Mouse (Mus musculus): ENCODE results near the gene Zfp518a. TPM values are rescaled to one million over a fixed set of nuclear protein-coding genes. Genes with fewer than 3 reads are reported as not detected.

The Zfp518a gene
- polyA plus RNA-seq (2014; fragmentation: Nextera tagmentation; extraction: Ambion mirVana) = 18.8 and 20.4 TPM in 2 replicates

DNA sequence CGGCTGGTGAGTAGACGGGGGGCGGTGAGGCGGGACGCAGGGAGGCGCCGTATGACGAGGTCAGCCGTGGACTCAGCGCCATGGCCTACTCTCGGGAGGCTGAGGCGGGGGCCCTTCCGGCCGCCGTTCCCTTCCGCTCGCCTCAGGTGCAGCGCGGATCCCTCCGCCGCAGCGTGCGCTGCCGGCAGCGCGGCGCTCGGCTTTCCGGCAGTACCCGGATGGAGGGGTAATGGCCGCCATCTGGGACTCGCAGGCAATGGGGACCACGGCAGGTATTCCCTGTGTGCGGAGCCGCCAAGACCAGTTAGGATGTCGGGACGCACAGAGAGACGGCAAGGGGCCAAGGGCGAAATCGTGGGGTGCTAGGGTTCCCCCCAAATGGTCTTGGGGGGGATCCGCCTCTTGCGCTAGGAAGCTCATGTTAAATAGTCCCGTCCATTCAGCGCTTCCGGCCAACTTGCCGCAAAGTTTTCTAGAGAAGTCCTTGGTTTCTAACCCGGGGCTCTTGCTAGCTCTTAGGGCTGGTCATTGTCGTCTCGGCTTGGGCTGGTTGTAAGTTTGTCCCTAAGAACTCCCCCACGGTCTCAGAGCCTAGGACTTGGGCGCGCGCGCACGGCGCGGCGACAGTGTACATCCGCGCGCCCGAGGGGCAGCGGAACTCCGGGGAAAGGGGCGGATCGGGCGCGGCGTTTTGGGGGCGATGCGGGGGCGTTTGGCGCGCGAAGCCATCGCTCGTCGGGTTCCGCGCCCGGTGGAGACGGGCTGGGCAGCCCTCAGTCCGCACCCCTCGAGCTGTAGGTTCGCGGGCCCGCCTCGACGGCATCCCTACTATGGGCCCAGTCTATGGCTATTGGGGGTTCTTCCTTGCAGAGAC lies at the start of gene Zfp518a:
Gene Zfp518a, plus strand, starts transcription at position 187 of the 874 bp plus-strand sequence.
- H3K9ac ChIP-seq (ENCODE audit: low read length) = peak within 1 kb of the TSS; percentile 90
- no peaks in the 10 kb centered on the region; the same call in 1 of the 2 replicates for H3K4me1 ChIP-seq (ENCODE audit: control insufficient read depth, insufficient read depth, low read length)
- peak; percentile 94 for ATAC-seq (ENCODE audit: low FRiP score)
- peak; percentile 99 for DNase-seq (ENCODE audit: low spot score, missing footprints)
- no peaks in the 10 kb centered on the region for H3K36me3 ChIP-seq (ENCODE audit: control insufficient read depth, insufficient read depth, low read length)
- peak within 1 kb of the TSS; percentile 91 for H3K27ac ChIP-seq (ENCODE audit: low read depth, low read length)
- peak within 1 kb of the TSS; percentile 79 for H3K4me3 ChIP-seq (ENCODE audit: low read depth, low read length)
- H3K9me3 ChIP-seq (ENCODE audit: control insufficient read depth, low read length) = no peaks in the 10 kb centered on the region; the same call in 1 of the 2 replicates
- WGBS = under 1% methylated on average over 89 of the region's 89 CpGs
- peaks cover 12% of the 10 kb centered on the region for H3K27me3 ChIP-seq (ENCODE audit: control insufficient read depth, insufficient read depth, low read length)
- peak within 1 kb of the TSS; percentile 41 for H3K4me2 ChIP-seq

DNA sequence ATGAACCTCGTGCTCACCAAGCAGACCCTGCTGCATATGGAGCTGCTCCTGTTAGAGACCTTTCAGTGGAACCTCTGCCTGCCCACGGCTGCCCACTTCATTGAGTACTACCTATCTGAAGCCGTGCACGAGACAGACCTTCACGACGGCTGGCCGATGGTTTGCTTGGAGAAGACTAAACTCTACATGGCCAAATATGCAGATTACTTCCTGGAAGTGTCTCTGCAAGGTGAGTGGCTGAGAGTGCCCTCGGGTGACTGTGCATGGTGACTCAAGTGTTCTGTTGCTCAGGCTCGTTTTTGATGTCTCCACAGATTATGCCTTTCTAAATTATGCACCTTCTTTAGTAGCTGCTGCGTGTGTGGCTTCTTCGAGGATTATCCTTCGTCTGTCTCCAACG lies 49.8 kb upstream of the Zfp518a start:
- WGBS = 91% methylated on average over 13 of the region's 13 CpGs
- ATAC-seq (ENCODE audit: low FRiP score) = no peak
- no peak for DNase-seq (ENCODE audit: low spot score, missing footprints)
- Histone ChIP-seq H3K4me1 (ENCODE audit: control insufficient read depth, insufficient read depth, low read length) (no peaks in the 10 kb centered on the region), H3K36me3 (ENCODE audit: control insufficient read depth, insufficient read depth, low read length) (peaks cover 19% of the 10 kb centered on the region; the same call in 1 of the 2 replicates), H3K9ac (ENCODE audit: low read length) (no peak overlapping the region), H3K4me3 (ENCODE audit: low read depth, low read length) (no peak overlapping the region), H3K9me3 (ENCODE audit: control insufficient read depth, low read length) (no peaks in the 10 kb centered on the region), H3K4me2 (no peak overlapping the region), H3K27ac (ENCODE audit: low read depth, low read length) (no peak overlapping the region), H3K27me3 (ENCODE audit: control insufficient read depth, insufficient read depth, low read length) (no peaks in the 10 kb centered on the region)

GRCm38 (mm10) chr19:40849391-40849790 lies 45.1 kb upstream of the Zfp518a start:
- DNase-seq (ENCODE audit: low spot score, missing footprints) (peak; percentile 75), ATAC-seq (ENCODE audit: low FRiP score) (no peak)
- 85% methylated on average over 12 of the region's 12 CpGs for WGBS
- no peak overlapping the region for H3K4me3 ChIP-seq (ENCODE audit: low read depth, low read length)
- no peaks in the 10 kb centered on the region for H3K27me3 ChIP-seq (ENCODE audit: control insufficient read depth, insufficient read depth, low read length)
- no peaks in the 10 kb centered on the region for H3K4me1 ChIP-seq (ENCODE audit: control insufficient read depth, insufficient read depth, low read length)
- no peak overlapping the region for H3K4me2 ChIP-seq
- peaks cover 15% of the 10 kb centered on the region; the same call in 1 of the 2 replicates for H3K36me3 ChIP-seq (ENCODE audit: control insufficient read depth, insufficient read depth, low read length)
- no peak overlapping the region for H3K9ac ChIP-seq (ENCODE audit: low read length)
- H3K27ac ChIP-seq (ENCODE audit: low read depth, low read length) = no peak overlapping the region
- no peaks in the 10 kb centered on the region for H3K9me3 ChIP-seq (ENCODE audit: control insufficient read depth, low read length)

DNA sequence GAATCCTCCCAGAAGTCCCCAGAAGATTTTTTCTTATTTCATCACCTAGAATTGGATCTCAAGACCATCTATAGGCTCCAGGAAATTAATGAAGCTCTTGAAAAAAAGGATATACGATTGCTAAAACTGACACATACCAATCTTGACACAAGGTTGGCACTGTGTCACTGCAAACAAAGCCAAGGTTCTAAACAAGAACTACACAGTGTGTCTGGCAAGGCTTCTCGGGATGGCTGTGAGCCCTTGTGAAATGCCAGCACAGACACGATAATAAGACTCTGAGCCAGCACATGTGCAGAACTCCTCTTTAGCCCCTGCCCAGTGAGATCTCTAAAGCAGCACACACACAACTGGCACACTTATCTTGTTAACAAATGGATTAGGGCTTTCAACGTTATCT lies 35.0 kb upstream of the Zfp518a start:
- 72% methylated on average over 4 of the region's 4 CpGs for WGBS
- peak; percentile 56 for DNase-seq (ENCODE audit: low spot score, missing footprints)
- Histone ChIP-seq H3K9me3 (ENCODE audit: control insufficient read depth, low read length) (no peaks in the 10 kb centered on the region), H3K27me3 (ENCODE audit: control insufficient read depth, insufficient read depth, low read length) (no peaks in the 10 kb centered on the region), H3K9ac (ENCODE audit: low read length) (no peak overlapping the region), H3K27ac (ENCODE audit: low read depth, low read length) (no peak overlapping the region), H3K4me2 (no peak overlapping the region), H3K4me1 (ENCODE audit: control insufficient read depth, insufficient read depth, low read length) (no peaks in the 10 kb centered on the region), H3K36me3 (ENCODE audit: control insufficient read depth, insufficient read depth, low read length) (no peaks in the 10 kb centered on the region), H3K4me3 (ENCODE audit: low read depth, low read length) (no peak overlapping the region)
- ATAC-seq (ENCODE audit: low FRiP score) = no peak

DNA sequence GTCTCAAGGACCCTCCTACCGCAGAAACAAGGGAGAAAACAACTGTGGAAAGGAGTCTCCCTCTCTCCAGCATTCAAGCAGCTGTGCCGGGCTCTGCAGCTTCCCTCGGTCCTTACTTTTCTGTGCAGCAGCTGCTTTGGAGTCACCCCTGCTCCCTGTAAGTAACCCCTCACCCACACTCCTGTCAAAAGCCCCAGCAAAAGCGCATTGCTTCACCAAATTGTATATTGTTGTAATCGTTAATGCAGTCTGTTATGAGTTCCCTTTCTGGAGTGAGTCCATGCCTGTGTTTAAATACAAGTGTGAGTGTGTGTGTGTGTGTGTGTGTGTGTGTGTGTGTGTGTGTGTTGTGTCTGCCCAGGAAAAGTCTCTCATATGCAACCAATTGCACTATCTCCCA lies 26.2 kb upstream of the Zfp518a start:
- 41% methylated on average over 5 of the region's 5 CpGs for WGBS
- ATAC-seq (ENCODE audit: low FRiP score) = no peak
- H3K27me3 ChIP-seq (ENCODE audit: control insufficient read depth, insufficient read depth, low read length) = no peaks in the 10 kb centered on the region; the same call in 1 of the 2 replicates

GRCm38 (mm10) chr19:40869425-40870105 lies 24.9 kb upstream of the Zfp518a start:
- no peak for DNase-seq (ENCODE audit: low spot score, missing footprints)
- no peaks in the 10 kb centered on the region for H3K4me1 ChIP-seq (ENCODE audit: control insufficient read depth, insufficient read depth, low read length)
- no peak overlapping the region for H3K4me2 ChIP-seq
- no peak overlapping the region for H3K4me3 ChIP-seq (ENCODE audit: low read depth, low read length)
- H3K9me3 ChIP-seq (ENCODE audit: control insufficient read depth, low read length) = no peaks in the 10 kb centered on the region
- ATAC-seq (ENCODE audit: low FRiP score) = no peak
- 83% methylated on average over 3 of the region's 3 CpGs for WGBS
- no peak overlapping the region for H3K9ac ChIP-seq (ENCODE audit: low read length)
- no peaks in the 10 kb centered on the region for H3K36me3 ChIP-seq (ENCODE audit: control insufficient read depth, insufficient read depth, low read length)
- no peak overlapping the region for H3K27ac ChIP-seq (ENCODE audit: low read depth, low read length)
- peaks cover 3% of the 10 kb centered on the region; the same call in 1 of the 2 replicates for H3K27me3 ChIP-seq (ENCODE audit: control insufficient read depth, insufficient read depth, low read length)

More for the DNA sequence above, 26.2 kb upstream of the Zfp518a start:
- Histone ChIP-seq H3K36me3 (ENCODE audit: control insufficient read depth, insufficient read depth, low read length) (no peaks in the 10 kb centered on the region), H3K4me2 (no peak overlapping the region), H3K9me3 (ENCODE audit: control insufficient read depth, low read length) (no peaks in the 10 kb centered on the region), H3K4me1 (ENCODE audit: control insufficient read depth, insufficient read depth, low read length) (no peaks in the 10 kb centered on the region), H3K27ac (ENCODE audit: low read depth, low read length) (no peak overlapping the region), H3K4me3 (ENCODE audit: low read depth, low read length) (no peak overlapping the region), H3K9ac (ENCODE audit: low read length) (no peak overlapping the region)
- DNase-seq (ENCODE audit: low spot score, missing footprints) = no peak

GRCm38 (mm10) chr19:40872955-40873665 lies 21.4 kb upstream of the Zfp518a start:
- Histone ChIP-seq H3K27ac (ENCODE audit: low read depth, low read length) (peak overlapping the region; percentile 83), H3K9ac (ENCODE audit: low read length) (peak overlapping the region; percentile 78), H3K9me3 (ENCODE audit: control insufficient read depth, low read length) (no peaks in the 10 kb centered on the region), H3K4me2 (peak overlapping the region; percentile 63), H3K27me3 (ENCODE audit: control insufficient read depth, insufficient read depth, low read length) (peaks cover 14% of the 10 kb centered on the region), H3K4me3 (ENCODE audit: low read depth, low read length) (peak overlapping the region; percentile 53), H3K36me3 (ENCODE audit: control insufficient read depth, insufficient read depth, low read length) (no peaks in the 10 kb centered on the region), H3K4me1 (ENCODE audit: control insufficient read depth, insufficient read depth, low read length) (no peaks in the 10 kb centered on the region)
- DNase-seq (ENCODE audit: low spot score, missing footprints) (peak; percentile 100), ATAC-seq (ENCODE audit: low FRiP score) (peak; percentile 98)
- 2% methylated on average over 51 of the region's 51 CpGs for WGBS

DNA sequence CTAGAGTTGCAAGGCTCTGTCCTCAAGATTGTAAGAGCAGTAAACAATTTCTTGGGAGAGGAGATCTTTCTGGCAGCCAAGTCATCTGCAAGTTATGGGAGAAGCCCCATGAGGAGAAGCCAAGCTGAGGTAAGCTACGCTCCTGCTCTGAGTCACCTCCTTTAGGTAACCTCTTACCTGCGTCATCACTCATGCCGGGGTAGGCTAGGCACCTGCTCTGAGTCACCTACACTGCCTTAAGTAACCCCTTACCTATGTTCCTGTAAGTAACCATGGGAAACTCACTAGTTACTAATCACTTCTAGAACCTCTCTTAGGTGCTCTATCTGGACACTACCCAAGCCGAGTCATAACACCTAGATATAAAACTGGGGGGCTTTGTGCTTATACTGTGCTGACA lies 12.8 kb upstream of the Zfp518a start:
- Histone ChIP-seq H3K4me2 (no peak overlapping the region), H3K4me3 (ENCODE audit: low read depth, low read length) (no peak overlapping the region), H3K27ac (ENCODE audit: low read depth, low read length) (no peak overlapping the region), H3K9ac (ENCODE audit: low read length) (no peak overlapping the region), H3K4me1 (ENCODE audit: control insufficient read depth, insufficient read depth, low read length) (no peaks in the 10 kb centered on the region), H3K36me3 (ENCODE audit: control insufficient read depth, insufficient read depth, low read length) (no peaks in the 10 kb centered on the region), H3K27me3 (ENCODE audit: control insufficient read depth, insufficient read depth, low read length) (peaks cover 8% of the 10 kb centered on the region), H3K9me3 (ENCODE audit: control insufficient read depth, low read length) (no peaks in the 10 kb centered on the region)
- 88% methylated on average over 4 of the region's 4 CpGs for WGBS
- ATAC-seq (ENCODE audit: low FRiP score) (no peak), DNase-seq (ENCODE audit: low spot score, missing footprints) (no peak)

Measured in midbrain, embryonic 11.5 days (tissue).